Mouse (Mus musculus): ENCODE results near the gene Socs7. TPM values are rescaled to one million over a fixed set of nuclear protein-coding genes. Genes with fewer than 3 reads are reported as not detected.
A peak's percentile ranks its signal among the peaks of the same experiment; 100 is the strongest.

The Socs7 gene
- total and polyA plus RNA-seq, 2 experiments: 3.7 to 4.0 TPM

- Histone ChIP-seq H3K4me3 (ENCODE audit: insufficient read depth, low read depth, low read length) (no peak overlapping the region), H3K27me3 (ENCODE audit: control insufficient read depth, insufficient read depth, low read length) (no peaks in the 10 kb centered on the region), H3K27ac (replicated peaks; ENCODE audit: insufficient read depth, low read depth, low read length) (no peak overlapping the region), H3K79me2 (ENCODE audit: control insufficient read depth, insufficient read depth, low read length) (peaks cover 5% of the 10 kb centered on the region; the same call in 1 of the 2 replicates), H3K36me3 (ENCODE audit: control insufficient read depth, insufficient read depth, low read length) (no peaks in the 10 kb centered on the region), H3K9ac (ENCODE audit: low read depth, low read length) (no peak overlapping the region), H3K4me1 (ENCODE audit: control insufficient read depth, insufficient read depth, low read length) (peaks cover 16% of the 10 kb centered on the region)
- DNase-seq (ENCODE audit: extremely low read depth, low read depth, low spot score): no peak
- TF ChIP-seq CTCF (IDR thresholded peaks at IDR 0.05; ENCODE audit: low read depth, low read length) (peak; percentile 99), POLR2A (IDR thresholded peaks at IDR 0.05; ENCODE audit: extremely low read depth, insufficient read depth, low read length) (no peak)
- WGBS: 10% methylated on average over 3 of the region's 3 CpGs
Observed at GRCm38 (mm10) chr11:97432015-97432414, 69.7 kb downstream of the Socs7 start.

- peaks cover 15% of the 10 kb centered on the region for H3K4me1 ChIP-seq (ENCODE audit: control insufficient read depth, insufficient read depth, low read length)
Observed at GRCm38 (mm10) chr11:97432983-97433539, 70.7 kb downstream of the Socs7 start.

GRCm38 (mm10) chr11:97434121-97434520 is 71.8 kb downstream of the Socs7 start:
- H3K4me1 ChIP-seq (ENCODE audit: control insufficient read depth, insufficient read depth, low read length): peaks cover 12% of the 10 kb centered on the region
- DNase-seq (ENCODE audit: extremely low read depth, low read depth, low spot score): no peak

More at GRCm38 (mm10) chr11:97432983-97433539, 70.7 kb downstream of the Socs7 start:
- Histone ChIP-seq H3K4me3 (ENCODE audit: insufficient read depth, low read depth, low read length) (no peak overlapping the region), H3K27ac (replicated peaks; ENCODE audit: insufficient read depth, low read depth, low read length) (no peak overlapping the region), H3K79me2 (ENCODE audit: control insufficient read depth, insufficient read depth, low read length) (peaks cover 5% of the 10 kb centered on the region; the same call in 1 of the 2 replicates), H3K9ac (ENCODE audit: low read depth, low read length) (no peak overlapping the region), H3K36me3 (ENCODE audit: control insufficient read depth, insufficient read depth, low read length) (no peaks in the 10 kb centered on the region), H3K27me3 (ENCODE audit: control insufficient read depth, insufficient read depth, low read length) (no peaks in the 10 kb centered on the region)
- WGBS: 28% methylated on average over 8 of the region's 8 CpGs
- TF ChIP-seq POLR2A (IDR thresholded peaks at IDR 0.05; ENCODE audit: extremely low read depth, insufficient read depth, low read length) (no peak), CTCF (IDR thresholded peaks at IDR 0.05; ENCODE audit: low read depth, low read length) (no peak)
- DNase-seq (ENCODE audit: extremely low read depth, low read depth, low spot score): peak; percentile 70

GRCm38 (mm10) chr11:97434704-97435454 is 72.5 kb downstream of the Socs7 start:
- H3K36me3 ChIP-seq (ENCODE audit: control insufficient read depth, insufficient read depth, low read length): no peaks in the 10 kb centered on the region
- H3K4me3 ChIP-seq (ENCODE audit: insufficient read depth, low read depth, low read length): peak overlapping the region; percentile 54
- TF ChIP-seq CTCF (IDR thresholded peaks at IDR 0.05; ENCODE audit: low read depth, low read length) (peak; percentile 60), POLR2A (IDR thresholded peaks at IDR 0.05; ENCODE audit: extremely low read depth, insufficient read depth, low read length) (peak; percentile 74; the same call in 1 of the 2 replicates)
- peak; percentile 96 for DNase-seq (ENCODE audit: extremely low read depth, low read depth, low spot score)
- H3K27me3 ChIP-seq (ENCODE audit: control insufficient read depth, insufficient read depth, low read length): no peaks in the 10 kb centered on the region
- H3K9ac ChIP-seq (ENCODE audit: low read depth, low read length): peak overlapping the region; percentile 68
- peaks cover 14% of the 10 kb centered on the region for H3K4me1 ChIP-seq (ENCODE audit: control insufficient read depth, insufficient read depth, low read length)
- H3K79me2 ChIP-seq (ENCODE audit: control insufficient read depth, insufficient read depth, low read length): no peaks in the 10 kb centered on the region
- under 1% methylated on average over 15 of the region's 15 CpGs for WGBS
- peak overlapping the region; percentile 81 for H3K27ac ChIP-seq (replicated peaks; ENCODE audit: insufficient read depth, low read depth, low read length)

More at GRCm38 (mm10) chr11:97434121-97434520, 71.8 kb downstream of the Socs7 start:
- Histone ChIP-seq H3K27me3 (ENCODE audit: control insufficient read depth, insufficient read depth, low read length) (no peaks in the 10 kb centered on the region), H3K4me3 (ENCODE audit: insufficient read depth, low read depth, low read length) (no peak overlapping the region), H3K36me3 (ENCODE audit: control insufficient read depth, insufficient read depth, low read length) (no peaks in the 10 kb centered on the region), H3K27ac (replicated peaks; ENCODE audit: insufficient read depth, low read depth, low read length) (no peak overlapping the region), H3K9ac (ENCODE audit: low read depth, low read length) (no peak overlapping the region), H3K79me2 (ENCODE audit: control insufficient read depth, insufficient read depth, low read length) (peaks cover 5% of the 10 kb centered on the region; the same call in 1 of the 2 replicates)
- 81% methylated on average over 8 of the region's 8 CpGs for WGBS
- no peak for TF ChIP-seq CTCF (IDR thresholded peaks at IDR 0.05; ENCODE audit: low read depth, low read length)
- no peak for TF ChIP-seq POLR2A (IDR thresholded peaks at IDR 0.05; ENCODE audit: extremely low read depth, insufficient read depth, low read length)

- Histone ChIP-seq H3K9ac (ENCODE audit: low read depth, low read length) (peak overlapping the region; percentile 50), H3K4me1 (ENCODE audit: control insufficient read depth, insufficient read depth, low read length) (peaks cover 16% of the 10 kb centered on the region), H3K36me3 (ENCODE audit: control insufficient read depth, insufficient read depth, low read length) (no peaks in the 10 kb centered on the region), H3K27me3 (ENCODE audit: control insufficient read depth, insufficient read depth, low read length) (no peaks in the 10 kb centered on the region), H3K79me2 (ENCODE audit: control insufficient read depth, insufficient read depth, low read length) (peaks cover 4% of the 10 kb centered on the region; the same call in 1 of the 2 replicates), H3K4me3 (ENCODE audit: insufficient read depth, low read depth, low read length) (peak overlapping the region; percentile 40), H3K27ac (replicated peaks; ENCODE audit: insufficient read depth, low read depth, low read length) (peak overlapping the region; percentile 81)
- peak; percentile 91 for DNase-seq (ENCODE audit: extremely low read depth, low read depth, low spot score)
- WGBS: 4% methylated on average over 13 of the region's 13 CpGs
- 0 out of 2 replicates have a peak, but pooled peaks have one; percentile 7 for TF ChIP-seq CTCF (IDR thresholded peaks at IDR 0.05; ENCODE audit: low read depth, low read length)
- TF ChIP-seq POLR2A (IDR thresholded peaks at IDR 0.05; ENCODE audit: extremely low read depth, insufficient read depth, low read length): 0 out of 2 replicates have a peak, but pooled peaks have one; percentile 52
Observed at GRCm38 (mm10) chr11:97435808-97436491, 73.6 kb downstream of the Socs7 start.

Data from liver, adult 2 months (tissue).